Mouse (Mus musculus) heart, adult 2 months (tissue): Measurements from ENCODE around the gene Gm14326. TPM values are rescaled to one million over a fixed set of nuclear protein-coding genes. Genes with fewer than 3 reads are reported as not detected.
A peak's percentile ranks its signal among the peaks of the same experiment; 100 is the strongest.
"Not testable (repeated sequence)": the region's sequence is repeated elsewhere in the genome, so short reads cannot be mapped to it uniquely, and the experiment has no call there.

Source experiments
- DNase-seq, 2 experiments: peaks; one replicate each; pipeline ENCODE4 v3.0.0; 2021
- H3K27ac ChIP-seq: fragments of 200-600 bp; 2 replicates; pipeline ENCODE4 v1.8.1; 2022
- H3K27me3 ChIP-seq: fragments of 200-500 bp; 2 replicates; pipeline ENCODE4 v1.6.1; 2012; ENCODE audit warnings: mild to moderate bottlenecking, low read length, inconsistent platforms, mixed read lengths; ENCODE audit not compliant: control insufficient read depth, insufficient read depth
- H3K36me3 ChIP-seq: fragments of 200-500 bp; 2 replicates; pipeline ENCODE4 v1.6.1; 2012; ENCODE audit warnings: low read length, inconsistent platforms; ENCODE audit not compliant: control insufficient read depth, insufficient read depth
- H3K4me1 ChIP-seq: fragments of 200-500 bp; 2 replicates; pipeline ENCODE4 v1.6.1; 2011; ENCODE audit warnings: low read length; ENCODE audit not compliant: control insufficient read depth, insufficient read depth
- H3K4me3 ChIP-seq: fragments of 200-600 bp; 2 replicates; pipeline ENCODE4 v1.8.1; 2022
- H3K79me2 ChIP-seq: fragments of 200-500 bp; replicated peaks from 2 replicates; pipeline ENCODE4 v1.6.1; 2012; ENCODE audit warnings: mild to moderate bottlenecking, inconsistent platforms, low read length, moderate library complexity, mixed read lengths; ENCODE audit not compliant: control insufficient read depth, insufficient read depth
- H3K9ac ChIP-seq: fragments of 200-500 bp; 2 replicates; pipeline ENCODE4 v1.6.1; 2012; ENCODE audit warnings: low read depth, mild to moderate bottlenecking, control low read depth, inconsistent platforms, low read length, mixed read lengths
- WGBS: fragments of 180-500 bp; shearing (Covaris S2); methylation state at CpG from one replicate; pipeline ENCODE4 v1.1.7; 2018; 5-methylcytosine and 5-hydroxymethylcytosine counted together
- intact Hi-C: fragments of 180-260 bp; cut with DNase I; formaldehyde crosslinking; loops from one replicate; pipeline ENCODE4 v1.15.1; 2025
- long read RNA-seq: library from polyadenylated mRNA; stranded (forward); transcript quantifications from one replicate; pipeline ENCODE4 v2.0.0, GENCODE M21; 2021
- polyA plus RNA-seq: library from polyadenylated mRNA; depleted of rRNA; stranded (reverse); fragments of >200 nt; gene quantifications from 2 replicates; pipeline ENCODE4 v1.2.3, GENCODE M21; 2012; rRNA removed
- total RNA-seq, 2 experiments: library from RNA; stranded (reverse); gene quantifications; 2 replicates each; pipeline ENCODE4 v1.2.3; 2021

Gene Gm14326
- total RNA-seq: 10 to 100 TPM; 42.4 to 43.5 TPM
- polyA plus RNA-seq: 7.0 and 9.4 TPM in 2 replicates
- long read RNA-seq, transcript Gm14326-201 (4 exons, 767 nt): major isoform, 9 of 19 reads
- long read RNA-seq, transcript Gm14326-202 (5 exons, 1,807 nt): minor isoform, 5 of 19 reads
- long read RNA-seq, partial matches to known transcripts: 0 of 19 reads
- long read RNA-seq, other reads (novel, unspliced or antisense): 5 of 19 reads

DNA sequence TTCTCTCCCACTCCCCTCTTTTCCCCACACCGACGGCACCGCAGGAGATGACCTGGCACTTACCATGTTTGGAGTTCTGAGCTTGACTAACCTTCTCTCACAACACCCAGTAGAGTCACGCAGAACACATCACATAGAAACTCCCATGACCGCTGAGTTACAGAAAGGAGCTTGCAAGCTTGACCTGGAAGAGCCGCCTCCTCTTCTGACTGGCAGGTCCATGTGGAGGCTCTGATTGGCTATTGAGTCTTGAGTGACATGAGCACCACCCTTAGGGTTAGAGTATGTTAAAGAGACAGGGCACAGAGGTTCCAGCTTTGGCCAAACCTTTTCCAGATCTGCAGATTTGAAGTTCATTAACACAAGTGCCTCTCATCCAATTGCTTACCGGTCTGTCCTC, at the start of gene Gm14326:
Gene Gm14326 (minus strand): TSS at position 153 of the 400 bp plus-strand sequence.
- intact Hi-C loops, H3K36me3 ChIP-seq, H3K79me2 ChIP-seq, H3K27me3 ChIP-seq, H3K4me1 ChIP-seq: not testable (repeated sequence)
- peak within 1 kb of the TSS; percentile 58 for H3K4me3 ChIP-seq
- H3K27ac ChIP-seq: peak within 1 kb of the TSS; percentile 43
- 0% methylated on average over 6 of the region's 7 CpGs for WGBS
- peak; percentile 87 to 93 for DNase-seq
- peak within 1 kb of the TSS; percentile 66 for H3K9ac ChIP-seq

GRCm38 (mm10) chr2:177974814-177975213, 17.7 kb upstream of the Gm14326 start:
- intact Hi-C loops, H3K79me2 ChIP-seq, H3K4me1 ChIP-seq, H3K27me3 ChIP-seq, H3K9ac ChIP-seq, DNase-seq, H3K27ac ChIP-seq, H3K4me3 ChIP-seq, H3K36me3 ChIP-seq: not testable (repeated sequence)
- WGBS: 64% methylated on average over 7 of the region's 7 CpGs

- peak; percentile 37 to 46 for DNase-seq
- intact Hi-C loops, H3K27me3 ChIP-seq, H3K4me1 ChIP-seq, H3K79me2 ChIP-seq, H3K36me3 ChIP-seq: not testable (repeated sequence)
- Histone ChIP-seq H3K4me3 (peak overlapping the region; percentile 58), H3K9ac (peak overlapping the region; percentile 66), H3K27ac (peak overlapping the region; percentile 43)
- WGBS: under 1% methylated on average over 18 of the region's 18 CpGs
Measured at GRCm38 (mm10) chr2:177956734-177957133, 363 bp downstream of the Gm14326 start.

GRCm38 (mm10) chr2:177925563-177926103, 31.5 kb downstream of the Gm14326 start, which contains the start of gene Zfp972:
Gene Zfp972 (minus strand): TSS chr2:177925613.
- DNase-seq, H3K79me2 ChIP-seq, intact Hi-C loops, H3K27ac ChIP-seq, H3K9ac ChIP-seq, H3K4me3 ChIP-seq, H3K36me3 ChIP-seq, H3K27me3 ChIP-seq, H3K4me1 ChIP-seq: not testable (repeated sequence)
- WGBS: 60% methylated on average over 4 of the region's 5 CpGs

GRCm38 (mm10) chr2:177903276-177903675, 53.8 kb downstream of the Gm14326 start:
- H3K4me1 ChIP-seq, H3K27me3 ChIP-seq, H3K4me3 ChIP-seq, H3K36me3 ChIP-seq, intact Hi-C loops, H3K9ac ChIP-seq, H3K27ac ChIP-seq, H3K79me2 ChIP-seq: not testable (repeated sequence)
- 30% methylated on average over 4 of the region's 12 CpGs for WGBS
- peak in 1 of 2 experiments; percentile 15 for DNase-seq

- H3K27ac ChIP-seq, H3K4me3 ChIP-seq, H3K36me3 ChIP-seq, H3K4me1 ChIP-seq, H3K79me2 ChIP-seq, H3K9ac ChIP-seq, intact Hi-C loops, H3K27me3 ChIP-seq: not testable (repeated sequence)
- peak in 1 of 2 experiments; percentile 17 for DNase-seq
- 56% methylated on average over 2 of the region's 3 CpGs for WGBS
Measured at GRCm38 (mm10) chr2:177898171-177898570, 58.9 kb downstream of the Gm14326 start.

DNA sequence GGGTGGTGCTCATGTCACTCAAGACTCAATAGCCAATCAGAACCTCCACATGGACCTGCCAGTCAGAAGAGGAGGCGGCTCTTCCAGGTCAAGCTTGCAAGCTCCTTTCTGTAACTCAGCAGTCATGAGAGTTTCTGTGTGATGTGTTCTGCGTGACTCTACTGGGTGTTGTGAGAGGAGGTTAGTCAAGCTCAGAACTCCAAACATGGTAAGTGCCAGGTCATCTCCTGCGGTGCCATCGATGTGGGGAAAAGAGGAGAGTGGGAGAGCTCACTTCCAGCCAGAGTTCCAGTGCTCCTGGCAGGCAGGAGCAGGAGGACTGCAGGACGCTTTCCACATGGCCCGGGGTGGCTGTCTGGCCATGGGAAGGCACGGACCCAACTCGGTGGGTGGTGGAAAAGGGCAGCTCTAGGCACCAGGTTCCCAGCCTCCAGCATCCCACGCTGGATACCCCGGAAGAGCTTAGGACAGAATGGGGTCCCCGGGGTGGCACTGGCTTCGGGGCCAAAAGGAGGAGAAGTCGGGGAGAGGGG, 60.0 kb downstream of the Gm14326 start, which contains the start of gene Gm14327:
Gene Gm14327 (plus strand): TSS at position 51 of the 533 bp plus-strand sequence.
- peak within 1 kb of the TSS; percentile 69 for H3K9ac ChIP-seq
- H3K27me3 ChIP-seq, intact Hi-C loops, H3K36me3 ChIP-seq, H3K79me2 ChIP-seq, H3K4me3 ChIP-seq, H3K27ac ChIP-seq, H3K4me1 ChIP-seq: not testable (repeated sequence)
- peak; percentile 11 to 19 for DNase-seq
- whole genome bisulfite sequencing: 37% methylated on average over 12 of the region's 13 CpGs

DNA sequence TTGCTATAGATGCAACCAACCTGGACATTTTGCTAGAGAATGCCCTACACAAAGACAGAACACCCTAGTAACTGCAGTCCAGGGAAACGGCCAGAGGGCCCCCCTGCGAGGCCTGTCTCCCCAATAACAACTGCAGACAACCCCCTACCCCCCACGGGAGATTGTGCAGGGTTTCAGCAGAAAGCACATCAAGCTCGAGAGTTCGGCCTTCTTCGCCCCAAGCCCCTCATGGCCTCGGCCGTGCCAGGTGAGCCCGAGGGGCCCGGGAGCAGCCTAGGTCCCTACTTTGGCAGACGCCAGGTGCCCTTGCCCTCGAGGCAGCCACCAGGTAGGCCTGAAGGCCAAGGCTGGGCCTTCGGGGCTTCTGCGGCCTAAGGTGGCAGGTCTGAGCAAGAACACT, 69.4 kb downstream of the Gm14326 start:
- DNase-seq, H3K27me3 ChIP-seq, H3K9ac ChIP-seq, H3K79me2 ChIP-seq, H3K36me3 ChIP-seq, H3K4me3 ChIP-seq, H3K4me1 ChIP-seq, H3K27ac ChIP-seq, intact Hi-C loops: not testable (repeated sequence)
- WGBS: 88% methylated on average over 12 of the region's 14 CpGs
